Mouse (Mus musculus): ENCODE measurements around the gene C130026I21Rik.
"Not testable (repeated sequence)": the region's sequence is repeated elsewhere in the genome, so short reads cannot be mapped to it uniquely, and the experiment has no call there.

DNA sequence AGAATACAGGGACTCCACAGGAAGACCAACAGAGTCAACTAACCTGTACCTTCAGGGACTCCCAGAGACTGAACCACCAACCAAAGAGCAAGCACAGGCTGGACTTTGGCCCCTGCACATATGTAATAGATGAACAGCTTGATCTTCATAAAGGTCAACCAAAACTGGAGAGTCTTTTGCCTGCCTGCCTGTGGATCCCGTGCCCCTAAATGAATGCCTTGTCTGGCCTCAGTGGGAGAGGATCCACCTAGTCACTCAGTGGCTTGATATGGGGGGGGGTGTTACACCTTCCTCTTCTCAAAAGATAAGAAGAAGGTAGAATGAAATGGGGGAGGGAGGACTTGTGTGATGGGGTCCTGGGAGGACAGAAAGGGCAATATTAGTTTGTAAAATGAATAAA is 262.6 kb downstream of the C130026I21Rik start:
- TF ChIP-seq POLR2A, CTCF (IDR thresholded peaks at IDR 0.05; ENCODE audit: insufficient read depth, low read depth, low read length): not testable (repeated sequence)

Data from olfactory bulb, adult 2 months (tissue).